Mouse (Mus musculus) mesoderm, embryonic 11.5 days (tissue): ENCODE data around the gene Hacd3.
"Not testable (repeated sequence)": the region's sequence is repeated elsewhere in the genome, so short reads cannot be mapped to it uniquely, and the experiment has no call there.

Experiments
- DNase-seq: peaks from one replicate; pipeline ENCODE4 v3.0.0-alpha.2; 2012; ENCODE audit warnings: low read depth, low spot score

The Hacd3 gene

GRCm38 (mm10) chr9:65020991-65021886 lies at the start of gene Hacd3:
TSS of gene Hacd3 (minus strand) at chr9:65021693.
- peak; percentile 91 for DNase-seq

GRCm38 (mm10) chr9:65070587-65070986 lies 49.1 kb upstream of the Hacd3 start:
- no peak for DNase-seq

- DNase-seq, result no peak
These were observed 42.8 kb upstream of the Hacd3 start for GRCm38 (mm10) chr9:65064251-65064650.

- no peak for DNase-seq
These were observed 29.5 kb upstream of the Hacd3 start for GRCm38 (mm10) chr9:65050981-65051380.

- no peak for DNase-seq
These were observed 27.9 kb upstream of the Hacd3 start for GRCm38 (mm10) chr9:65049422-65049821.

- DNase-seq, result no peak
These were observed 25.5 kb upstream of the Hacd3 start for GRCm38 (mm10) chr9:65046993-65047392.

- DNase-seq, result peak; percentile 23
These were observed 19.9 kb upstream of the Hacd3 start for GRCm38 (mm10) chr9:65041430-65041829.

- DNase-seq, result no peak
These were observed 15.4 kb upstream of the Hacd3 start for GRCm38 (mm10) chr9:65036861-65037260.

GRCm38 (mm10) chr9:65036456-65036855 lies 15.0 kb upstream of the Hacd3 start:
- DNase-seq, result no peak

GRCm38 (mm10) chr9:65032269-65033108 lies 11.0 kb upstream of the Hacd3 start, which contains the start of gene Dpp8:
TSS of gene Dpp8 (plus strand) at chr9:65032414.
- DNase-seq, result peak; percentile 94

GRCm38 (mm10) chr9:65031894-65032268 lies 10.4 kb upstream of the Hacd3 start:
- no peak for DNase-seq

- DNase-seq, result not testable (repeated sequence)
These were observed 9.9 kb upstream of the Hacd3 start for GRCm38 (mm10) chr9:65031355-65031754.

- no peak for DNase-seq
These were observed 6.8 kb upstream of the Hacd3 start for GRCm38 (mm10) chr9:65028313-65028712.

GRCm38 (mm10) chr9:65027241-65027640 lies 5.7 kb upstream of the Hacd3 start:
- DNase-seq, result peak; percentile 15

- no peak for DNase-seq
These were observed 2.0 kb upstream of the Hacd3 start for GRCm38 (mm10) chr9:65023447-65023846.

GRCm38 (mm10) chr9:65022580-65023135 lies 1.2 kb upstream of the Hacd3 start:
- DNase-seq, result no peak

- DNase-seq, result peak; percentile 16
These were observed 540 bp upstream of the Hacd3 start for GRCm38 (mm10) chr9:65021887-65022579.

- DNase-seq, result no peak
These were observed 1.4 kb downstream of the Hacd3 start for GRCm38 (mm10) chr9:65020128-65020527.

GRCm38 (mm10) chr9:65019146-65019545 lies 2.3 kb downstream of the Hacd3 start:
- no peak for DNase-seq

GRCm38 (mm10) chr9:65018588-65019121 lies 2.8 kb downstream of the Hacd3 start:
- DNase-seq, result no peak

GRCm38 (mm10) chr9:65017896-65018295 lies 3.6 kb downstream of the Hacd3 start:
- no peak for DNase-seq
